Mouse (Mus musculus) kidney, embryonic 15.5 days (tissue): ENCODE measurements around the gene Helt. TPM values are rescaled to one million over a fixed set of nuclear protein-coding genes. Genes with fewer than 3 reads are reported as not detected.
"Not testable (repeated sequence)": the region's sequence is repeated elsewhere in the genome, so short reads cannot be mapped to it uniquely, and the experiment has no call there.

Experiments used
- ATAC-seq: fragments of 200-750 bp; cut with Nextera tagmentation; replicated peaks from 2 replicates; pipeline ENCODE4 v1.8.0; 2017; ENCODE audit warnings: moderate TSS enrichment; ENCODE audit not compliant: low FRiP score
- H3K27ac ChIP-seq: fragments of 300-500 bp; sonication (generic); 2 replicates; pipeline ENCODE4 v1.5.1; 2015; ENCODE audit warnings: mild to moderate bottlenecking, inconsistent platforms
- H3K27me3 ChIP-seq: fragments of 300-500 bp; sonication (generic); 2 replicates; pipeline ENCODE4 v1.6.1; 2015; ENCODE audit warnings: inconsistent platforms
- H3K36me3 ChIP-seq: fragments of 300-500 bp; sonication (generic); 2 replicates; pipeline ENCODE4 v1.6.1; 2015; ENCODE audit warnings: inconsistent platforms
- H3K4me1 ChIP-seq: fragments of 300-500 bp; sonication (generic); 2 replicates; pipeline ENCODE4 v1.6.1; 2015; ENCODE audit warnings: inconsistent platforms
- H3K4me2 ChIP-seq: fragments of 300-500 bp; sonication (generic); 2 replicates; pipeline ENCODE4 v1.6.1; 2015; ENCODE audit warnings: moderate library complexity, mild to moderate bottlenecking, inconsistent platforms
- H3K4me3 ChIP-seq: fragments of 300-500 bp; sonication (generic); replicated peaks from 2 replicates; pipeline ENCODE4 v1.5.1; 2015; ENCODE audit warnings: mild to moderate bottlenecking, inconsistent platforms
- H3K9ac ChIP-seq: fragments of 300-500 bp; sonication (generic); 2 replicates; pipeline ENCODE4 v1.6.1; 2015; ENCODE audit warnings: mild to moderate bottlenecking, inconsistent platforms
- H3K9me3 ChIP-seq: fragments of 300-500 bp; sonication (generic); replicated peaks from 2 replicates; pipeline ENCODE4 v1.6.1; 2016; ENCODE audit warnings: inconsistent platforms
- whole genome bisulfite sequencing: fragments of 180-500 bp; shearing (Covaris S2); methylation state at CpG from one replicate; pipeline ENCODE4 v1.1.7; 2015; ENCODE audit warnings: mixed read lengths; 5-methylcytosine and 5-hydroxymethylcytosine counted together
- polyA plus RNA-seq: library from polyadenylated mRNA; unstranded; fragments of >200 nt; fragmentation: Nextera tagmentation; extraction: Ambion mirVana; gene quantifications from 2 replicates; pipeline ENCODE4 v1.2.1, GENCODE M21; 2015

The Helt gene
- polyA plus RNA-seq, 1 experiment from 2014 or later: not detected

GRCm38 (mm10) chr8:46264206-46264605 lies 30.3 kb downstream of the Helt start:
- not testable (repeated sequence) for H3K4me3 ChIP-seq, H3K9ac ChIP-seq, H3K4me1 ChIP-seq, H3K27me3 ChIP-seq, H3K27ac ChIP-seq, H3K36me3 ChIP-seq, H3K9me3 ChIP-seq, ATAC-seq, H3K4me2 ChIP-seq
- WGBS: 90% methylated on average over 4 of the region's 4 CpGs

GRCm38 (mm10) chr8:46257921-46258682 lies 36.4 kb downstream of the Helt start:
- Histone ChIP-seq H3K4me3 (no peak overlapping the region), H3K27me3 (no peaks in the 10 kb centered on the region), H3K4me1 (no peaks in the 10 kb centered on the region), H3K36me3 (no peaks in the 10 kb centered on the region), H3K27ac (no peak overlapping the region), H3K9me3 (no peaks in the 10 kb centered on the region), H3K4me2 (no peak overlapping the region), H3K9ac (no peak overlapping the region)
- ATAC-seq: no peak
- WGBS: 46% methylated on average over 19 of the region's 19 CpGs

- Histone ChIP-seq H3K9me3 (no peaks in the 10 kb centered on the region), H3K9ac (no peak overlapping the region), H3K4me1 (no peaks in the 10 kb centered on the region), H3K4me2 (no peak overlapping the region), H3K27me3 (no peaks in the 10 kb centered on the region), H3K27ac (no peak overlapping the region), H3K4me3 (no peak overlapping the region), H3K36me3 (no peaks in the 10 kb centered on the region)
- WGBS: 46% methylated on average over 13 of the region's 13 CpGs
- no peak for ATAC-seq
Observed at GRCm38 (mm10) chr8:46252456-46252855, 42.0 kb downstream of the Helt start.

- no peak for ATAC-seq
- Histone ChIP-seq H3K27ac (no peak overlapping the region), H3K9ac (no peak overlapping the region), H3K36me3 (no peaks in the 10 kb centered on the region), H3K27me3 (no peaks in the 10 kb centered on the region), H3K4me1 (no peaks in the 10 kb centered on the region), H3K4me3 (no peak overlapping the region), H3K9me3 (no peaks in the 10 kb centered on the region), H3K4me2 (no peak overlapping the region)
- WGBS: 62% methylated on average over 10 of the region's 10 CpGs
Observed at GRCm38 (mm10) chr8:46251561-46251960, 42.9 kb downstream of the Helt start.

- no peak overlapping the region for H3K9ac ChIP-seq
- no peaks in the 10 kb centered on the region for H3K9me3 ChIP-seq
- H3K27me3 ChIP-seq: 0 out of 2 replicates have a peak, but pooled peaks cover 4% of the 10 kb centered on the region
- no peaks in the 10 kb centered on the region for H3K4me1 ChIP-seq
- no peak overlapping the region for H3K4me2 ChIP-seq
- 75% methylated on average over 11 of the region's 11 CpGs for WGBS
- no peak for ATAC-seq
- H3K4me3 ChIP-seq: no peak overlapping the region
- H3K27ac ChIP-seq: no peak overlapping the region
- H3K36me3 ChIP-seq: no peaks in the 10 kb centered on the region
Observed at GRCm38 (mm10) chr8:46246346-46246745, 48.1 kb downstream of the Helt start.

GRCm38 (mm10) chr8:46242946-46243345 lies 51.5 kb downstream of the Helt start:
- Histone ChIP-seq H3K27ac (no peak overlapping the region), H3K4me1 (no peaks in the 10 kb centered on the region), H3K9ac (no peak overlapping the region), H3K4me2 (no peak overlapping the region), H3K36me3 (no peaks in the 10 kb centered on the region), H3K27me3 (peaks cover 25% of the 10 kb centered on the region), H3K4me3 (no peak overlapping the region), H3K9me3 (no peaks in the 10 kb centered on the region)
- ATAC-seq: no peak
- WGBS: 54% methylated on average over 7 of the region's 7 CpGs

Other genes with a start within 250 kb of the Helt start
- 23.7 and 31.0 TPM in 2 replicates for gene Cfap97, start 142.9 kb downstream of the Helt start, polyA plus RNA-seq
- 5.1 and 6.3 TPM in 2 replicates for gene Snx25, start 142.5 kb downstream of the Helt start, polyA plus RNA-seq
- gene Slc25a4, start 83.4 kb downstream of the Helt start, polyA plus RNA-seq: 561 and 585 TPM in 2 replicates
- gene Acsl1, start 176.4 kb upstream of the Helt start, polyA plus RNA-seq: 18.5 and 18.8 TPM in 2 replicates